Mouse (Mus musculus) hindbrain, embryonic 11.5 days (tissue): ENCODE measurements around the gene Hapln3. TPM values are rescaled to one million over a fixed set of nuclear protein-coding genes. Genes with fewer than 3 reads are reported as not detected.

Experiments
- ATAC-seq: fragments of 200-750 bp; cut with Nextera tagmentation; 2 replicates; pipeline ENCODE4 v1.8.0; 2017; ENCODE audit warnings: mild to moderate bottlenecking, moderate TSS enrichment, moderate library complexity; ENCODE audit not compliant: low FRiP score
- DNase-seq: peaks from one replicate; pipeline ENCODE4 v3.0.0-alpha.2; 2015; ENCODE audit warnings: low spot score
- H3K27ac ChIP-seq: fragments of 300-500 bp; sonication (generic); 2 replicates; pipeline ENCODE4 v1.5.1; 2014; ENCODE audit warnings: mild to moderate bottlenecking, low read depth, low read length
- H3K27me3 ChIP-seq: fragments of 300-500 bp; sonication (generic); 2 replicates; pipeline ENCODE4 v1.6.1; 2014; ENCODE audit warnings: mild to moderate bottlenecking, low read length, moderate library complexity, mixed read lengths; ENCODE audit not compliant: control insufficient read depth, insufficient read depth
- H3K36me3 ChIP-seq: fragments of 300-500 bp; sonication (generic); 2 replicates; pipeline ENCODE4 v1.6.1; 2014; ENCODE audit warnings: mild to moderate bottlenecking, low read length, moderate library complexity, mixed read lengths; ENCODE audit not compliant: control insufficient read depth, insufficient read depth
- H3K4me1 ChIP-seq: fragments of 300-500 bp; sonication (generic); replicated peaks from 2 replicates; pipeline ENCODE4 v1.6.1; 2014; ENCODE audit warnings: low read length, mixed read lengths; ENCODE audit not compliant: control insufficient read depth, insufficient read depth
- H3K4me2 ChIP-seq: fragments of 300-500 bp; sonication (generic); replicated peaks from 2 replicates; pipeline ENCODE4 v1.6.1; 2014; ENCODE audit warnings: mild to moderate bottlenecking, low read depth, low read length
- H3K4me3 ChIP-seq: fragments of 300-500 bp; sonication (generic); 2 replicates; pipeline ENCODE4 v1.5.1; 2014; ENCODE audit warnings: low read depth, low read length
- H3K9ac ChIP-seq: fragments of 300-500 bp; sonication (generic); 2 replicates; pipeline ENCODE4 v1.6.1; 2014; ENCODE audit warnings: low read depth, low read length
- H3K9me3 ChIP-seq: fragments of 300-500 bp; sonication (generic); 2 replicates; pipeline ENCODE4 v1.6.1; 2016; ENCODE audit warnings: low read length; ENCODE audit not compliant: control insufficient read depth
- WGBS: fragments of 180-500 bp; shearing (Covaris S2); extraction: QIAGEN DNeasy Blood & Tissue Kit; methylation state at CpG from one replicate; pipeline ENCODE4 v1.1.7; 2014; 5-methylcytosine and 5-hydroxymethylcytosine counted together
- polyA plus RNA-seq: library from polyadenylated mRNA; unstranded; fragments of >200 nt; fragmentation: Nextera tagmentation; extraction: Ambion mirVana; gene quantifications from 2 replicates; pipeline ENCODE4 v1.2.1, GENCODE M21; 2014

Gene Hapln3
- polyA plus RNA-seq, 1 experiment from 2014 or later, result 2.7 TPM

- no peak overlapping the region for H3K27ac ChIP-seq
Observed at GRCm38 (mm10) chr7:79147011-79147837, 16.4 kb upstream of the Hapln3 start.

GRCm38 (mm10) chr7:79140897-79141296 is 10.1 kb upstream of the Hapln3 start:
- Histone ChIP-seq H3K4me1 (no peaks in the 10 kb centered on the region), H3K27me3 (no peaks in the 10 kb centered on the region), H3K9ac (no peak overlapping the region), H3K9me3 (no peaks in the 10 kb centered on the region), H3K4me3 (no peak overlapping the region), H3K27ac (no peak overlapping the region), H3K4me2 (no peak overlapping the region), H3K36me3 (0 out of 2 replicates have a peak, but pooled peaks cover 2% of the 10 kb centered on the region)
- DNase-seq, result peak; percentile 91
- WGBS, result 35% methylated on average over 8 of the region's 8 CpGs
- ATAC-seq, result no peak

More at GRCm38 (mm10) chr7:79147011-79147837, 16.4 kb upstream of the Hapln3 start:
- no peaks in the 10 kb centered on the region for H3K27me3 ChIP-seq
- no peaks in the 10 kb centered on the region for H3K9me3 ChIP-seq
- no peak for DNase-seq
- 0 out of 2 replicates have a peak, but pooled peaks cover 3% of the 10 kb centered on the region for H3K4me1 ChIP-seq
- whole genome bisulfite sequencing, result 62% methylated on average over 12 of the region's 12 CpGs
- peak overlapping the region; percentile 69 for H3K4me2 ChIP-seq
- H3K9ac ChIP-seq, result no peak overlapping the region
- no peak for ATAC-seq
- 0 out of 2 replicates have a peak, but pooled peaks cover 2% of the 10 kb centered on the region for H3K36me3 ChIP-seq
- H3K4me3 ChIP-seq, result no peak overlapping the region

GRCm38 (mm10) chr7:79139891-79140591 is 9.2 kb upstream of the Hapln3 start:
- WGBS, result 51% methylated on average over 4 of the region's 4 CpGs
- no peak for ATAC-seq
- no peak overlapping the region for H3K27ac ChIP-seq

DNA sequence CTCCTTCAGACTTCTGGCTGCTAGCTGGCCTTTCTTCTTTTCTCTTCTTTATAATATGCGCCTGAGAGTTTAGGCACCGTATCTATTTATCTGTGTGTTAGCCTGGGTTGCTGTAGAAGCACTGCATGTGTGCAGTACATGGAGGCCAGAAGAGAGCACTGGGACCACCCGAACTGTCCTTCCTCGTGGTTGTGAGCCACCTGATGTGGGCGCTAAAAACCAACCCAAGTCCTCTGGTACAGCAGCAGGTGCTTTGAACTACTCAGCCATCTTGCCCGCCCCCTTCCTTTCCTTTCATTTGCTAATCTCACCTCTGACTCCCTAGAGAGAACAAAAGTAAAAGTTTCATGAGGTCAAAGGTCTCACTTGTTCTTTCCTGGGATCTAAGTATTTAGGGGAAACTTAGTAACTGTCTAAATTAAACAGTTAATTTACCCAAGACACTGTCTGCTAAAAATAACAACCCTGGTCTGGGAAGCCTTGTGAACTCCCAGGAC is 8.6 kb upstream of the Hapln3 start:
- 61% methylated on average over 6 of the region's 6 CpGs for WGBS
- no peaks in the 10 kb centered on the region for H3K36me3 ChIP-seq
- H3K4me3 ChIP-seq, result no peak overlapping the region
- H3K27ac ChIP-seq, result no peak overlapping the region
- no peak for ATAC-seq
- H3K4me1 ChIP-seq, result no peaks in the 10 kb centered on the region
- no peak overlapping the region for H3K9ac ChIP-seq
- no peaks in the 10 kb centered on the region for H3K9me3 ChIP-seq
- no peak for DNase-seq
- H3K27me3 ChIP-seq, result no peaks in the 10 kb centered on the region
- H3K4me2 ChIP-seq, result no peak overlapping the region

More at GRCm38 (mm10) chr7:79139891-79140591, 9.2 kb upstream of the Hapln3 start:
- 0 out of 2 replicates have a peak, but pooled peaks cover 2% of the 10 kb centered on the region for H3K36me3 ChIP-seq
- H3K9me3 ChIP-seq, result no peaks in the 10 kb centered on the region
- no peak overlapping the region for H3K4me2 ChIP-seq
- no peak for DNase-seq
- no peaks in the 10 kb centered on the region for H3K4me1 ChIP-seq
- no peak overlapping the region for H3K9ac ChIP-seq
- no peak overlapping the region for H3K4me3 ChIP-seq
- no peaks in the 10 kb centered on the region for H3K27me3 ChIP-seq

DNA sequence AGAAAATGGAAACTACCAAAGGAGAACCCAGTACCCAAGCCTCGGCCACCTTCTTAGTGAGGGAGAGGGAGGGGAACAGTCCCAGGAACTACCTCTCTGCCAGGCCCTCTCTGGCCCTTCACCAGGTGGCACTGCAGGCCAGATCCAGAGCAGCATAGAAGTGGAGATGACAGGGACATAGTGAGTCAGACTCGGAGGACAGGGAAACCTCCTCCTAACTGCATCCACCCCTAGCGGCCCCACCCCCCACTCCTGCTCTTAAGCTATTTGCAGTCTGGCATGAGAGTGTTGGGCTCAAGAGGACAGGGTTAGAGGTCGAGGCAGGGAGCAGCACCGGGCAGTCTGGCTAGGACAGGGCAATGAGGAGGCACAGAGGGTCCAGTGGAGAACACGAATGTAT is 2.6 kb upstream of the Hapln3 start:
- no peak for ATAC-seq
- 26% methylated on average over 6 of the region's 6 CpGs for WGBS
- Histone ChIP-seq H3K4me3 (no peak overlapping the region), H3K27ac (no peak overlapping the region), H3K27me3 (peaks cover 7% of the 10 kb centered on the region; the same call in 1 of the 2 replicates), H3K4me1 (peaks cover 2% of the 10 kb centered on the region; the same call in 1 of the 2 replicates), H3K9me3 (no peaks in the 10 kb centered on the region), H3K36me3 (no peaks in the 10 kb centered on the region), H3K9ac (no peak overlapping the region), H3K4me2 (no peak overlapping the region)
- DNase-seq, result no peak

- peaks cover 7% of the 10 kb centered on the region; the same call in 1 of the 2 replicates for H3K27me3 ChIP-seq
- ATAC-seq, result 0 out of 2 replicates have a peak, but pooled peaks have one; percentile 43
- H3K9me3 ChIP-seq, result no peaks in the 10 kb centered on the region
- H3K4me2 ChIP-seq, result peak overlapping the region; percentile 37
- H3K9ac ChIP-seq, result no peak overlapping the region
- H3K27ac ChIP-seq, result no peak overlapping the region
- peak overlapping the region; percentile 17; the same call in 1 of the 2 replicates for H3K4me3 ChIP-seq
- DNase-seq, result no peak
- no peaks in the 10 kb centered on the region for H3K36me3 ChIP-seq
- WGBS, result 13% methylated on average over 13 of the region's 13 CpGs
- peaks cover 2% of the 10 kb centered on the region; the same call in 1 of the 2 replicates for H3K4me1 ChIP-seq
Observed at GRCm38 (mm10) chr7:79130385-79130784, 433 bp downstream of the Hapln3 start.

DNA sequence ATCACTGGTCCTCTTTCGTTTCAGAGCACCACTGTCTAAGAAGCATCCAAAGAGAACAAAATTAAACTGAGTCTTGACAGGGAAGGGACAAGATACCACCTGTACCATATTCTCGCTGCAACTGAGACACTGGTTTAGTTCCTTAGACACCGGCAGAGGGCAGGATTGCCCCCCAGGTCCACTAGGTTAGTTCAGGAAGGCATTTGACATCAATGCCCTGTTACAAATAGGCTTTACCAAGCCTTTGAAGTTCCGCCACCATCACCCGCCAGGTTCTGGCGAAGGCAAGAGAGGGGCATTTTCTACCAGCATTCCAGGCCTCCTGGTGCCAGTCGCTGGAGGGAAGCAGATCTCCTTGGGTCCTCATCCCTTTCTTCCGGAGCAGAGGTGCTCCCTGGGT is 935 bp downstream of the Hapln3 start:
- H3K4me2 ChIP-seq, result no peak overlapping the region
- peaks cover 2% of the 10 kb centered on the region; the same call in 1 of the 2 replicates for H3K4me1 ChIP-seq
- H3K9ac ChIP-seq, result no peak overlapping the region
- ATAC-seq (no peak), DNase-seq (no peak)
- no peaks in the 10 kb centered on the region for H3K9me3 ChIP-seq
- H3K36me3 ChIP-seq, result no peaks in the 10 kb centered on the region
- no peak overlapping the region for H3K4me3 ChIP-seq
- H3K27me3 ChIP-seq, result peaks cover 7% of the 10 kb centered on the region; the same call in 1 of the 2 replicates
- H3K27ac ChIP-seq, result no peak overlapping the region
- 10% methylated on average over 8 of the region's 8 CpGs for WGBS

GRCm38 (mm10) chr7:79123465-79123864 is 7.4 kb downstream of the Hapln3 start:
- Histone ChIP-seq H3K9ac (no peak overlapping the region), H3K27ac (no peak overlapping the region), H3K36me3 (no peaks in the 10 kb centered on the region), H3K27me3 (no peaks in the 10 kb centered on the region), H3K4me3 (no peak overlapping the region), H3K4me1 (no peaks in the 10 kb centered on the region), H3K9me3 (no peaks in the 10 kb centered on the region), H3K4me2 (no peak overlapping the region)
- ATAC-seq, result no peak
- WGBS, result 81% methylated on average over 5 of the region's 5 CpGs
- no peak for DNase-seq
